Mouse (Mus musculus) gastrocnemius, postnatal 4 days (tissue): Measurements from ENCODE around the gene Riok2. TPM values are rescaled to one million over a fixed set of nuclear protein-coding genes. Genes with fewer than 3 reads are reported as not detected.
"Not testable (repeated sequence)": the region's sequence is repeated elsewhere in the genome, so short reads cannot be mapped to it uniquely, and the experiment has no call there.

Source experiments
- DNase-seq, 2 experiments: peaks; one replicate each; pipeline ENCODE4 v3.0.0; 2021 to 2022; ENCODE audit warnings: low spot score in 2 of 2, mixed read lengths in 2 of 2
- long read RNA-seq, 2 experiments: library from polyadenylated mRNA; stranded (forward); transcript quantifications; one replicate each; pipeline ENCODE4 v2.0.0; 2021
- total RNA-seq, 2 experiments: library from RNA; stranded (reverse); gene quantifications; 2 replicates each; pipeline ENCODE4 v1.2.3; 2021

The Riok2 gene
- total RNA-seq, result 10 to 100 TPM; 16.6 to 17.7 TPM
- long read RNA-seq, experiment 1, transcript Riok2-201 (10 exons, 3,220 nt), result major isoform, 13 of 27 reads
- long read RNA-seq, experiment 1, partial matches to known transcripts, result 3 of 27 reads
- long read RNA-seq, experiment 1, other reads (novel, unspliced or antisense), result 11 of 27 reads
- long read RNA-seq, experiment 2, transcript Riok2-201 (10 exons, 3,220 nt), result major isoform, 24 of 31 reads
- long read RNA-seq, experiment 2, partial matches to known transcripts, result 1 of 31 reads
- long read RNA-seq, experiment 2, other reads (novel, unspliced or antisense), result 6 of 31 reads

DNA sequence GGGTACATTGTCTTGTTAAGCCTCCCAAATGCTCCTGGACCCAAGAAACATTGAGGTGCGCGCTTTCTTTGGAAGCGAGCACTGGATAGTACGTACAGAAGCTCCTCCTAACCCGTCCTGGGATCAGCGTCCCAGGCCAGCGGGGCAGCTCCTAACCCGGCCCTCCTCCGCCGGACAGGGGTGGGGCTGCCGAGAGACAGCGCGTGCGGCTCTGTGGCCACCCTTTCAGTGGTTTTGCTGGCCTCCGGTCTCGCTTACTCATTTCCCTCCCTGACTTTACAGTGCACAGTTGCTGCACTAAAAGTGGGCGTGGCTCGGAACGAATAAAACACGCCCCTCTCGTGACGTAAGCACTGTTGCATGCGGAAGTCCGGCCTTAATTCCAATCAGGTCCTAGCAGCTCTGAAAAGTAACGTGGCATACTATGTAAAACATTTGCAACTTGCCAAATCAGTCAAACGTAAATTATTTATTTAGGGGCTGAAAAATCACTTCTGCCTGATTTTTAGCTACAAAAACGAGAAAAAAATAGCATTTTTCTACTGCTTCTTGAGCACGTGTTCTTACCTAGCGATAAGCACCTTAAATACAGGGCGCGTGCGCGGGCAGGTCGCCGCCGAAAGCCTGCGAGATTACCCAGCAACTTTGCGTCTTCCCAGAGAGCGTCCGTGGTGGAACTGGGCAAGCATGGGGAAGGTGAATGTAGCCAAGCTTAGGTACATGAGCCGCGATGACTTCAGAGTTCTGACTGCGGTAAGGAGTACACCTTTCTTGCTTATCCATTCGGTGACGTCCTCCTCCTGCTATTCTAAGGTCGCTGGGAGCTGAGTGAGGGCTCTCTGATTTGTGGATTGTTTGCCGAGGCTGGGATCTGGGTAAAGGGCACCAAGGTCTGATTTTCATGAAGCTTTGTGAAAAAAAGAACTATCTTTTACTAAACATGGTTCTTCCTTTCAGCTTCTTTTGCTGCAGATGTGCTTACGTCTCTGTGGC lies at the start of gene Riok2:
Gene Riok2 (plus strand): TSS at position 392 of the 993 bp plus-strand sequence.
- DNase-seq, result peak; percentile 81 to 94

DNA sequence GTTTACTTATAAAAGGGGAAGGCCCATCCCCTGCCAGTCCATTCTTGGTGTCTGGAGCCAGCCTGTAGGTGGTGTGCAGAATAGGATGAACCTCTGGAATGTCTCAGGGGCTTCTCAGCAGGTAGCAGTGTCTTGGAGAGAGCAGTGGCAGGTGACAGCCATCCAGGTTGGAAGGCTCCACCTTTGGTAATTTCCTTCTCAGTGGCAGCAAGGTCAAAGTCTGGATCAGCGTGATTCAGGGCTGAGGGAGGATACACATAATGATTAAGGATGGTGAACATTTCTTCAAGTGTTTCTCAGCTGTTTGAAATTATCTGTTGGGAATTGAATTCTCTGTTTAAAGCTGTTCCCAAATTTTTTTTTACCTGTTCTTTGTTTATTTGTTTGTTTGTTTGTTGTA lies 48.1 kb upstream of the Riok2 start:
- not testable (repeated sequence) for DNase-seq

DNA sequence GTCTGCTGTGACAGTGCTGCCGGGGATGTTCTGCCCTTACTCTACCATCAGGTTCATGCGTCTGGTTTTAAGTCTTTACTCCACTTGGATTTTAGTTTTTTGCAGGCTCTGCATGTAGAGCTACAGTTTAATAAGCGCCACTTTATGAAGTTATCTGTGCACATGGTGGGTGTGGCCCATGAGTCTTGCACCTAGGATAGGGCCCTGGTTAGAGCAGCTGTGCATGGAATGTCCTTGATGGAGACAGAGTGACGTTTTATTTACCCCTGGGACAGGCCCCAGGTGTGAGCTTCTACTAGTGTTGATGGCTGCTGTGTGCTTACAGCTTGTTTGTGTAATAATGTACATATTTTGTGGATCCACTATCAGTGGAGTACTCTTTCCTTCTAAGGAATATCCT lies 47.5 kb upstream of the Riok2 start:
- no peak for DNase-seq

DNA sequence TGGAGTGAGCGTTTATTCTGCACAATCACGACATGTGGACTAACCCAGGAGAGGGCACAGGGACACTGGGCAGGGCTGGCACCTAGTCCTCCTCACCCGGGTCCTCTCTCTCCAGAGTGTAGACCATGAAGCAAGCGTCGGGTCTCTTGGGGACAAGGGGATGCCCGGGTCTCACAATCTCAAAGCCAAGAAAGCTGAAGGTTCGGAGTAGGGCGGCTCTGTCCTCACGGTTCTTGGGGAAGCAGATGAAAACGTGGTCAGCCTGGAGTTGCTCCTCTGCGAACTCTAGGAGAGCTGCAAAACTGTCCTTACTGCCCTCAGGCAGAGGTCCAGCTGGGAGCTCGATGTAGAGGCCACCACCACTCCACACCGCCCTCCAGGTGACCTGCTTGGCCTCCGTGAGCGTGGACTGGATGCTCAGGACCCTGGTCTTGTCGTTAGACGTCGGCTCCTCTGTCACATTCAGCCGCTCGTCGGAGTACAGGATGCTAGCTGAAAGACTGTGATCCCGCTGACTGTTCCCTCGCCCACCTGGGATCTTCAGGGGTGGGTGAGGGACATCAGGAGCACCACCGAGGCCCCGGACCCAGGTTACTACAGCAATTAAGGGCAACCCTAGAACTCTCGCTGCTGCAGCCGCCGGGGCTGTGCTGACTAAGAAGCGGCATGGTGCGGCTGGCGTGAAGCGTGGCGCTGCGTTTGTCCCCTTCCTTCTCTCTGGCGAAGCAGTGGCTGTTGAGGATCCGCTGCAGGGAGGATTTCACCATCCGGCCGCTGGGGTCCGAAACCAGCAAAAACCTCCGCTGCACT lies 28.5 kb upstream of the Riok2 start:
- DNase-seq, result not testable (repeated sequence)

DNA sequence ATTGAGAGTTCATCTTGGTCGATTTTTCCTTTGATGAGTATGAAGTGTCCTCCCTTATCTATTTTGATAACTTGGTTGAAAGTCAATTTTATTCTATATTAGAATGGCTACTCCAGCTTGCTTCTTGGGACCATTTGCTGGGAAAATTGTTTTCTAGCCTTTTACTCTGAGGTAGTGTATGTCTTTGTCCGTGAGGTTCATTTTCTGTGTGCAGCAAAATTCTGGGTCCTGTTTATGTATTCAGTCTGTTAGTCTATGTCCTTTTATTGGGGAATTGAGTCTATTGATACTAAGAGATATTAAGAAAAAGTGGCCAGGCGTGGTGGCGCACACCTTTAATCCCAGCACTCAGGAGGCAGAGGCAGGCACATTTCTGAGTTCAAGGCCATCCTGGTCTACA lies 27.8 kb upstream of the Riok2 start:
- not testable (repeated sequence) for DNase-seq

- DNase-seq, result no peak
Observed at GRCm38 (mm10) chr17:17373550-17373917, 575 bp upstream of the Riok2 start.

DNA sequence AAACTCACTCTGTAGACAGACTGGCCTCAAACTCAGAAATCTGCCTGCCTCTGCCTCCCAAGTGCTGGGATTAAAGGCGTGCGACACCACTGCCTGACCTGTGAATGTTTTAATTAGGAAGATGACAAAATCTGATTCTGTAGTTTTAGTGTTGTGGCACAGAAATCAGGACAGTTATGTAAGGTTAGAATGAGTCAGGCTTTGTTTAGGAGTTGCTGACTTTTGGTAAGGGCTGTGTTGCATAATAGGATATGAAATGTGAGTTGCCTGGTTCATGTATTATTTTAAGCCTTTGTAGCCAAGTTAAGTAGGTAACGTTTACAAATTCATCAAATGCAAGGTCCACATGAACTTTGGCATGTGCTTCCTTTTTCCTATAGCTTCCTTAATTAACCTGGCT lies 1.5 kb downstream of the Riok2 start:
- no peak for DNase-seq

DNA sequence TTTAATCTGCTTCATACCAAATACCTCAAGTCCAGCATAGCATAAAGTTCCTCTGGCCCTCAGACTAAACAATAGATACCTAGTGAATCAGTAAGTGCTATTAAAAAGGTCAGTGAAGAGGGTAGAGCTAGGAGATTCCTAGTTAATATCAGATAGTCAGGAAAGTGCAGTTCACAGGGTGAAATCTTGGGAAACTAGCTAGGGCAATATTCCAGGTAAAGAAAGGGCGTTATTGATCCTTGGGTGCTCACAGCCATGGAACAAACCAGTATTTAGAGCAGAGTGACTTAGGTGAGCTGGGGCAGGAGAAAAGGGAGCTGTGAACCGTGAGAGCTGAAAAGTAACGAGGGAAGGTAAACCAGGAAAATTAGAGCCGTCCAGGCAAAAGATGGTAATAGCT lies 9.6 kb downstream of the Riok2 start:
- no peak for DNase-seq

GRCm38 (mm10) chr17:17384502-17384901 lies 10.4 kb downstream of the Riok2 start:
- no peak for DNase-seq

- DNase-seq, result no peak
Observed at GRCm38 (mm10) chr17:17386117-17386516, 12.0 kb downstream of the Riok2 start.

DNA sequence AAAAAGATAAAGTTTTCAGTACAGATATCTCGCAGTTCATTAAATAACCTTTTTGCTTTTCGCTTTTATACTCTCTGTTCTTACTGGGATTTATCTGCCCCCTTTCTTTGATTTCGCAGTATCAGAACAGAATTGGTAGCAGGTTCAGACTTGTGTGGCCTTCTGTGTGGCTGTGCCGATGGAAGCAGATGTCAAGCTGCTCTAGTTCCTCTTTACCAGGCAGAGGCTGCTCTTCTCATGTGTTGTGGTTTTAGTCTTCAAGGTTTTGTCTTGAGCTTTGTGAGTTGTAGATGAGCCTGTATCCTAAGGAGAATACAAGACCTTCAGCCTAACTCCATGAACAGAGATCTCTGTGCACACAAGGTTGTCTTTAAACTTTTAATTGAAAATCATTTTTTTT lies 17.7 kb downstream of the Riok2 start:
- DNase-seq, result no peak

DNA sequence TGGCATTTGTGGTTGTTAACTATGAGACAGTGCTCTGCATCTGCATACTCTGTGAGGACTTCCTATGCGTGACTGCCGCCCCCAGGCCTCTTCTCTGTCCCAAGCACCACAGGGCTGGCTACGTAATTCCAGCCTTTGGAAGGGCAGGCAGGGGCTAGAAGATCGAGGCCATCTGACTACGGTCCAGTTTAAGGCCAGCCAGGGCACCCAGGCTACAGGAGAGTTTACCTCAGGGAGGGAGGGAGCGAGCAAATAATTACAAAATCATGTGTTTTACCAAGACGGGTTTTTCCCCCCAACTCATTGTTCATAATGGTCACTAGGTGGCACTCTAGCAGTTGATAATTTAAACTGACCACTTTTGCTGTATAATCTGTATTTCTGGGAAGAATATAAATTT lies 18.8 kb downstream of the Riok2 start:
- DNase-seq, result no peak

DNA sequence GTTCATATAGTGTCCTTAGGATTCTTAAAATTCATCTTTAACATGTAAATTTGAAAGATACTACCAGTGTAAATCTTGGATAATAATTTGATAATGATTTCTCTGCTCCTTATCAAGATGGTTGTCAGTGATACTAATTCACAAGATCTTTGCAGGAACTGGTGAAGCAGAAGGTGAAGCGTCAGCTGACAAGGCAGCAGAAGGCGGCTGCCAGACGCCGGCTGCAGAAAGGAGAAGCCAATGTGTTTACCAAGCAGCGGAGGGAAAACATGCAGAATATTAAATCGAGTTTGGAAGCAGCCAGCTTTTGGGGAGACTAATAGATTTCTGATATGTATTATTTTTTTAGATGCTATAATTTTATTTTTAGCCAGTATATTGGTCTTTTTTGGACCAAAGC lies 19.2 kb downstream of the Riok2 start:
- DNase-seq, result no peak

GRCm38 (mm10) chr17:17394336-17394735 lies 20.2 kb downstream of the Riok2 start:
- peak; percentile 59 to 74 for DNase-seq

- DNase-seq, result no peak
Observed at GRCm38 (mm10) chr17:17396869-17397268, 22.8 kb downstream of the Riok2 start.

DNA sequence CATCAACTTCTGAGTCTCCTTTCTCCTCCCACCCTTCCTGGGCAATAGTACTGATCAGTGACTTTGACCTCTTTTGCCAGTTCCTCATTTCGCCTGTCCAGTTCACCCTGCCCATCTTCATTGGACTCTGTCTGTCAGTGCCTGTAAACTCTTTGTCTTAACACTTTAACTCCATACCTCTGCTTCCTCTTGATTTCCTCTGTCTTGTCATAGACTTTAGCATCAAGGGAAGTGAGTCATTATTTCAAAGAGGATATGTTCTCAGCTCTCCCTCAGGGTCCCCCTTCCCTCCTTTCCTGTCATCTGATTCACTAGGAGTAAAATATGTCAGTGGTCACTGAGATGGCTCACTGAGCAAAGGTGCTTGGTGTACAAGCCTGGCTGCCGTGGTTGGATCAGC lies 24.6 kb downstream of the Riok2 start:
- no peak for DNase-seq

- DNase-seq, result peak in 1 of 2 experiments; percentile 26
Observed at GRCm38 (mm10) chr17:17402222-17403004, 28.3 kb downstream of the Riok2 start, which contains the start of gene Lix1. Gene Lix1, plus strand, starts transcription at chr17:17402672.

- no peak for DNase-seq
Observed at GRCm38 (mm10) chr17:17403038-17403437, 28.9 kb downstream of the Riok2 start.

DNA sequence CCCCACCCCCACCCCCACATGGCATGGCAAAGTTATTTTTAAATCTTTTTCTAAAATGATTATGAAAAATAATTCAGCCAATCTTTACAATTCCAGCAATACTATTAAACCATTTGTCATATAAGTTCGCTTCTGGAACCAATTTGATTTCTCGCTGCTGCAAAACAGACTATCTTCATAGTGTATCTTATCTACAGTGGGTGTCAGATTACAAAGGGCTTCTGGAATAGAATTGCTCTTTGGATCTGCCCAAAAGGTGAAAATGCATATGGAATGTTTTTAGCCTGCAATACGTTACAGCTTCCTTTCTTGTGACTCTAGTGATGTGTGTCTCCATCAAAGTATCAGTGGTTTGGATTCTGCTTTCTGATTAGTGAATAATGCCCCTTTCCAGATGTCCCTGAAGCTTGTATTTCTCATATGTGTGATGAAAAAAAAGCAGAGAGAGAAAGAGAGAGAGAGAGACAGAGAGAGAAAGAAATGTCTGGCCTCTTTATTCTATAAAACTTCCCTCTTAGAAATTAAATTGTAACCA lies 29.5 kb downstream of the Riok2 start:
- no peak for DNase-seq
